Mouse (Mus musculus) heart, postnatal 14 days (tissue): ENCODE data around the gene Tmem229b. TPM values are rescaled to one million over a fixed set of nuclear protein-coding genes. Genes with fewer than 3 reads are reported as not detected.
"Not testable (repeated sequence)": the region's sequence is repeated elsewhere in the genome, so short reads cannot be mapped to it uniquely, and the experiment has no call there.

Experiments used
- DNase-seq, 2 experiments: peaks; one replicate each; pipeline ENCODE4 v3.0.0; 2021 to 2022
- intact Hi-C: fragments of 180-260 bp; cut with DNase I; formaldehyde crosslinking; loops from one replicate; pipeline ENCODE4 v1.15.1; 2025
- total RNA-seq, 2 experiments: library from RNA; stranded (reverse); gene quantifications; 2 replicates each; pipeline ENCODE4 v1.2.3; 2021

The Tmem229b gene
- total RNA-seq, 2 experiments from 2014 or later = 3.9 to 4.0 TPM

- intact Hi-C loops, DNase-seq: not testable (repeated sequence)
These were observed 42.9 kb downstream of the Tmem229b start for GRCm38 (mm10) chr12:78964496-78964895.

GRCm38 (mm10) chr12:78956405-78956804 is 51.0 kb downstream of the Tmem229b start:
- intact Hi-C loops = no loop called here

GRCm38 (mm10) chr12:78952484-78952883 is 54.9 kb downstream of the Tmem229b start:
- no peak for DNase-seq
- intact Hi-C loops = no loop called here

More at GRCm38 (mm10) chr12:78956405-78956804, 51.0 kb downstream of the Tmem229b start:
- DNase-seq = no peak

- intact Hi-C loops = no loop called here
- DNase-seq = no peak
These were observed 55.4 kb downstream of the Tmem229b start for GRCm38 (mm10) chr12:78952053-78952452.

GRCm38 (mm10) chr12:78947661-78948060 is 59.8 kb downstream of the Tmem229b start:
- intact Hi-C loops = no loop called here

GRCm38 (mm10) chr12:78947161-78947560 is 60.3 kb downstream of the Tmem229b start:
- intact Hi-C loops = no loop called here

More at GRCm38 (mm10) chr12:78947661-78948060, 59.8 kb downstream of the Tmem229b start:
- DNase-seq = no peak

GRCm38 (mm10) chr12:78942931-78943330 is 64.5 kb downstream of the Tmem229b start:
- no peak for DNase-seq
- intact Hi-C loops = no loop called here

More at GRCm38 (mm10) chr12:78947161-78947560, 60.3 kb downstream of the Tmem229b start:
- no peak for DNase-seq

GRCm38 (mm10) chr12:78940081-78940480 is 67.3 kb downstream of the Tmem229b start:
- intact Hi-C loops = no loop called here
- no peak for DNase-seq

GRCm38 (mm10) chr12:78939393-78940037 is 67.9 kb downstream of the Tmem229b start:
- no peak for DNase-seq
- intact Hi-C loops = no loop called here

GRCm38 (mm10) chr12:78936494-78936893 is 70.9 kb downstream of the Tmem229b start:
- no peak for DNase-seq
- intact Hi-C loops = no loop called here

- intact Hi-C loops = no loop called here
- no peak for DNase-seq
These were observed 77.5 kb downstream of the Tmem229b start for GRCm38 (mm10) chr12:78929900-78930299.

- DNase-seq = no peak
- intact Hi-C loops = no loop called here
These were observed 80.1 kb downstream of the Tmem229b start for GRCm38 (mm10) chr12:78927287-78927686.

- DNase-seq = no peak
- intact Hi-C loops = no loop called here
These were observed 83.8 kb downstream of the Tmem229b start for GRCm38 (mm10) chr12:78923539-78924189.

- intact Hi-C loops, DNase-seq: not testable (repeated sequence)
These were observed 84.5 kb downstream of the Tmem229b start for GRCm38 (mm10) chr12:78922977-78923376.

- intact Hi-C loops = no loop called here
- DNase-seq = no peak
These were observed 85.4 kb downstream of the Tmem229b start for GRCm38 (mm10) chr12:78922058-78922457.

GRCm38 (mm10) chr12:78921421-78921820 is 86.0 kb downstream of the Tmem229b start:
- DNase-seq = no peak
- intact Hi-C loops = no loop called here

- peak; percentile 35 to 63 for DNase-seq
- intact Hi-C loops = loop anchor here (1.0 to 5.0 kb wide), 4 partner anchors 68 to 178 kb away; partner anchors contain the start of gene Tmem229b
These were observed 88.2 kb downstream of the Tmem229b start for GRCm38 (mm10) chr12:78919079-78919712.

- DNase-seq = peak; percentile 76 to 86
- intact Hi-C loops = loop anchor here (1.0 to 5.0 kb wide), 5 partner anchors 69 to 179 kb away; partner anchors contain the start of gene Tmem229b
These were observed 89.0 kb downstream of the Tmem229b start for GRCm38 (mm10) chr12:78918227-78919078.

- intact Hi-C loops = loop anchor here (5.0 kb wide), 2 partner anchors 71 to 91 kb away; partner anchors contain the start of gene Tmem229b
- no peak for DNase-seq
These were observed 91.1 kb downstream of the Tmem229b start for GRCm38 (mm10) chr12:78916278-78916677.

GRCm38 (mm10) chr12:78915561-78915960 is 91.9 kb downstream of the Tmem229b start:
- DNase-seq = no peak
- intact Hi-C loops = loop anchor here (5.0 kb wide), 2 partner anchors 72 to 92 kb away; partner anchors contain the start of gene Tmem229b
